Mouse (Mus musculus) right cerebral cortex, adult 2 months (tissue): ENCODE results near the gene Cd164l2.
A peak's percentile ranks its signal among the peaks of the same experiment; 100 is the strongest.

Source experiments
- DNase-seq, 2 experiments: peaks; one replicate each; pipeline ENCODE4 v3.0.0; 2021 to 2022; ENCODE audit warnings: low spot score in 2 of 2

Gene Cd164l2

DNA sequence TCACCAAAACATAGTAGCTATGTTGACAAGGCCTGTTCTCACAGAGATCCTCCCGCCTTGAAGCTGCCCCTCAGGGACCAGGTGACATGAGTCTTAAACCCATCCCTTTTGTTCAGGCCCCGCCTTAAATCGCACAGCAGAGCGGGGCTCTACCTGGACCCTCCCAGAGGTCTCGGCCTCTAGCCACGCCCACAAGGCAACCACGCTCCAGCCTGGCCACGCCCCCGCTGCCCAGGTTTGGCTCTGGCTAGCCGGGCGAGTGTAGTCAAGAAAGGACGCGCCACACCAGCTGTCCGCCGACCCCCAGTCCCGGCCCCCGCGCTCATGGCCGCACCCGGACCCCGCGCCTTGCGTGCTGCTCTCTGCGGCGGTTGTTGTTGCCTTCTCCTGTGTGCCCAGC lies 8.7 kb downstream of the Cd164l2 start:
- no peak for DNase-seq

DNA sequence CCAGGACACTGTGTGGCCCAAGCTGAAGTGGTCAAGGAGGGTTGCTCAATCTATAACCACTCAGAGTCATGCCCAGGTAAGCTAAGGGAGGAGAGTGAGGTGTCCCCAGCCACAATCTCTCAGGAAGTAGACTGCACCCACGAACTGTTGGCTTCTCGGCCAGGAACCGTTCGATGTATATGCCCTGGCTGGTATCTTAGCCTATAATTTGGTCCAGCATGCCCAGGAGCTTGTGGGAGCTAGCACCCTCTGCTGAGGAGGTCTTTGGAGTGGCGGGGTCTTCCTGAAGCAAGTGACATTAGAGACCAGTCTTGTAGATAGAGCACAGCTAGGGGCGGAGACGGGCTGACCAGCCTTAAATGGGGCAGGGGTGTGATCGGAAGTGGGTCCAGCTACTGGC lies 9.8 kb downstream of the Cd164l2 start:
- no peak for DNase-seq

DNA sequence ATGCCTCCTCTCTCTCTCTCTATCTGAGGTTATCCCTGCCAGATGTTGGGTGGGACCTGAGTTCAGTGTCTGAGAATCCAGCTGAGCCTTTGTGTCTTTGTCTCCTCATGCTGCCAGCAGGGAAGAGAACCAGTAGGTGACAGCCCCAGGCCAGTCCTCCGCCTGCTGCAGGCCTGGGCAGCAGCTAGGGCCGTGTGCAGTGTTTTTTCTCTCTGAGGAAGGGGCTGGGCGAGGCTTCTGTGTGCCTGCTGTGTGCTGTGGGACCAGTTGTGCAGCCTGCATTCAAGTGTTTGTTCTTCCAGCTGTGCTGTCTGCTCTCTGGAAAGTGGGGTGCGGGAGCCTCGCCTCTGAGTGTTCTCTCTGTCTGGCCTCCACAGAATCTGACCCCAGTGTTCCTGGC lies 11.9 kb downstream of the Cd164l2 start:
- DNase-seq: no peak

DNA sequence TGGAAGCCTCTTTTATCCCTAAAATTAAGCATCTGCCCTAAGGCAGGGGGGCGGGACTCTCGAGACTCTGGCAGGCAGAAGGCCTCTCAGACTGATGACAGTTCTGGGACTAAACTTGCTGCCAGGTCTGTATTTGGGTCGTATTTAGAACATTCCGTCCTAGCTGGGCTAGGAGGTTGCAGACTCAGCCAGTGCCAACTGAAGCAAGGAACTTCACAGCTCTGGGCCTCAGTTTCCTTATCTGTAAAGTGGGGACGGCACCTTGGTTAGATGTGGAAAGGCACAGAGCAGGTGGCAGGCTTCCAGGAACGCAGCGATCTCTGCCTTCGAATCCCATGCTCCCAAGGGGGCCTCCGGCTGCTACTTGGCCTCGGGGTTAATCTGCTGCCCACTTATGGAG lies 14.1 kb downstream of the Cd164l2 start:
- DNase-seq: no peak

DNA sequence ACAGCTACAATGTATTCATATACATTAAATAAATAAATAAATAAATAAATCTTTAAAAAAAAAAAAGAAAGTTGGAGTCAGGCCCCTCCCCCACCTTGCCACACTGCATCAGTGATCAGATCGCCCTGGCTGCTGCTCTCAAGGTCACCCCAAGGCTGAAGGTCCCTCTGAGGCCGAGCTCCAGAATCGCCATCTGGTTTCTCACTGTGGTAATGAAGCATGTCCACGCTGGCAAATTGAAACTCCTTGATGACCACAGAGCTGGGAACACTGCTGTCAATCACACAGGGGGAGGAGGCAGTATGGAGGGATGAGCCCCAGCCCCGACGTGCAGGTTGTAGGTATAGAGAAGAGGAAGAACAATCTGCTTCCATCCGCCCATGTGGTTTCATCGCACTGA lies 15.7 kb downstream of the Cd164l2 start:
- DNase-seq: no peak

DNA sequence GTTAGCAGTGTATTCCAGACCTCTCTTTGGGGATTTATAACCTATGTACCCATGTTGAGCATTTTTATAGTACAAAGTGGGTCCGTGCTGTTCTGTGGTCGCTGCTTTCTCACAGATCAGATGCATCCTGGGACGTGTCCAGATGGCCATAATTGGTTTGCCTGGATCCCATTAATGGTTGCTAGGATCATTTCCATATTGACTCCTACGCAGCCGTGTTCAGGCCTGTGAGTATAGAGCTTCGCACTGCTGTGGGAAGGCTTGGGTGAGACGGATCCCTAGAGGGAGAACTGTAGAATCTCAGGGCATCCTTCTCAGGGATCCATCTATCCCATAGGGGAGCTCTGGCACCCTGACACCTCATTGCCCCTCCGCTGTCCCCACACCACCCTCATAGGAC lies 17.7 kb downstream of the Cd164l2 start:
- no peak for DNase-seq

DNA sequence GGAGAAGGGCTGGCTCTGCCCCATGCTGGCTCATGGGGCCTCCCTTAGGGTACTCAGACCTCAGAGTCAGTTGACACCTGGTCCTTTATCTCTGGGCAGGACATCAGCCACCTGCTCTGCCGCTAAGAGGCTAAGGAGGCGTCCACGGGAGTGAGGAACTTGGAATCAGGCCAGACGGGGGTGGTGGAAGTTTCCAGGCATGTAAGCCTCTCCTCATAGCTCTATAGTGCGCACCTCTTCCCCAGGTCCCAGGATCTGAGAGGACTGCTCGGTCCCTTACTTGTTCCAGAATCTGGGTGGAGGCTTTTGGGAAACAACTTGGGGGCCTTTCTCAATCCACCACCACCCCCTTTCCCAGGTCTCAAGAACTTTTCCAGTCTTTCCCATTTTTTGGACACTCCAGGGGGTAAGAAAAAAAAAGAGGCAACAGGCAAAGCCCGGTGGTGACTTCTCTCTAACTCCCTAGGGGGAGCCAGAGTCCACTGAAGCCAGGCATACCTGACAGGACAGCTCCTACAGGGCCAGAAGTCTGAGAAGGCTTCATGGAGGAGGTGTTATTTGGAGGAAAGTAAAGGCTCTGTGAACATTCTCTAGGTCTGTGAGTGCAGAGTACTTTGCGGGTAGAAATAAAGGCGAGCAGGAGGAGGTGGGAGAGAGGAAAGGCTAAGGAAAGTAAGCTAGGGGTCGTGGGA lies 21.5 kb downstream of the Cd164l2 start:
- peak in 1 of 2 experiments; percentile 48 for DNase-seq

DNA sequence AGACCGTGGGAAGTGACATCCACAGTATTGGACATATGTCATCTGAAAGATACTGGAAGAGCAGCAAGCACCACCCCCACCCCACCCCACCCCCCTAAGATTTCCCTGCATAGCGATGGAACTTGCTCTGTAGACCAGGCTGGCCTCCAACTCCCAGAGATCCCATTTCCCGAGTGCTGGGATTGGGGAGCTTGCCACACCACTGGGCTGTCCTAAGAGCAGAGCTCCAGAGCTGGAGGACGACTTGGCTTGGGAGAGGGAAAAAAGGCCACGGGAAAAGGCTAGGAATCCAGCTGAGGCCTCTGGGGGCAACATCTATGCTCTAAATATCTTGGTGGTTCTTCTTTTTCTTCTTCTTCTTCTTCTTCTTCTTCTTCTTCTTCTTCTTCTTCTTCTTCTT lies 22.8 kb downstream of the Cd164l2 start:
- DNase-seq: no peak

DNA sequence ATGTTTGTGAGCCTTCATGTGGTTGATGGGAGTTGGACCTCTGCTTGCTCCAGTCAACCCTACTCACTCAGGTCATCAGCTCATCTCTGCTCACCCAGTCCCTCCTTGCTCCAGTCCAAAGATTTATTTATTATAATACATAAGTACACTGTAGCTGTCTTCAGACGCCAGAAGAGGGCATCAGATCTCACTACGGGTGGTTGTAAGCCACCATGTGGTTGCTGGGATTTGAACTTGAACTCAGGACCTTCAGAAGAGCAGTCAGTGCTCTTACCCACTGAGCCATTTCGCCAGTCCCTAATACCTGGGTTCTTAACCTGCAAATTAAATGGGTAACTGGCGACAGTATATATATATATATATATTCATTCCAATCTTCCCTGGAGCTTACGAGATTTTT lies 23.5 kb downstream of the Cd164l2 start:
- no peak for DNase-seq

DNA sequence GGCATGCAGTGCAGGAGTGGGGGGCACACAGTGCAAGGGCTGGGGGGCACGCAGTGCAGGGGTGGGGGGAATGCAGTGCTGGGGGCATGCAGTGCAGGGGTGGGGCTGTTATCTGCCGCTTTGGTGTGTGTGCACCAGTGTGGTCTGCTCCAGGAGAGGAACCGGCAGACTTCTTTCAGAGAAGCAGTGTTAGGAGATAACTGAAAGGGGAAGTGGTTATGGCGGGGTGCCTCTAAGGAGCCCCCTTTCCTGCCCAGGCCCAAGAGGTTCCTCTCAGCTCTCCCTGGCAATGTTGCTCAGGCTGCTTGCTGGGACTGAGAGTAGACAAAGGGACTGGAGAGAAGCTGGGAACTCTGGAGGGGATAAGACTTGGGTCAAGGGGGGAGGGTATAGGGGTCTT lies 26.0 kb downstream of the Cd164l2 start:
- no peak for DNase-seq

DNA sequence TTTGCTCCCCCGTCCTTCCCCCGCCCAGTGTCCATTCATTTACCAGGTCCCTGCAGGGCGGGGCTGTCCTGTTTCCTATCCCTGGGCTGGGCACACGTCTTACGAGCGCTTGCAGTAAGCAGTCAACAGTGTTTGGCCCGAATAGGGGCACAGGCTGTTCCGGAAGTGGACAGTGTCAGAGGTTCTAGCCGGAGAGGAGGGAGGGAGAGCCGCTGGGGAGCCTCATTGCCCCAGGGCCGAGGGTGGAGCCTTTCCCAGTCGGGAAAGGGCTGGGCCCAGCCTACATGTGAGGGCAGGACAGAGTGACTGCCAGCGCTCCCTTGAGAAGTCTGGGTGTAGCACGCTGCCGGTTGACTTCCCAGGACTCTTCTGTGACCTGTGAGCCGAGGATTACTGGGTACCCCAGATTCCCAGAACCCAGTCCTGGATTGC lies 28.6 kb downstream of the Cd164l2 start, which contains the start of gene Map3k6:
TSS of gene Map3k6 (plus strand) at position 329 of the 432 bp plus-strand sequence.
- DNase-seq: no peak

DNA sequence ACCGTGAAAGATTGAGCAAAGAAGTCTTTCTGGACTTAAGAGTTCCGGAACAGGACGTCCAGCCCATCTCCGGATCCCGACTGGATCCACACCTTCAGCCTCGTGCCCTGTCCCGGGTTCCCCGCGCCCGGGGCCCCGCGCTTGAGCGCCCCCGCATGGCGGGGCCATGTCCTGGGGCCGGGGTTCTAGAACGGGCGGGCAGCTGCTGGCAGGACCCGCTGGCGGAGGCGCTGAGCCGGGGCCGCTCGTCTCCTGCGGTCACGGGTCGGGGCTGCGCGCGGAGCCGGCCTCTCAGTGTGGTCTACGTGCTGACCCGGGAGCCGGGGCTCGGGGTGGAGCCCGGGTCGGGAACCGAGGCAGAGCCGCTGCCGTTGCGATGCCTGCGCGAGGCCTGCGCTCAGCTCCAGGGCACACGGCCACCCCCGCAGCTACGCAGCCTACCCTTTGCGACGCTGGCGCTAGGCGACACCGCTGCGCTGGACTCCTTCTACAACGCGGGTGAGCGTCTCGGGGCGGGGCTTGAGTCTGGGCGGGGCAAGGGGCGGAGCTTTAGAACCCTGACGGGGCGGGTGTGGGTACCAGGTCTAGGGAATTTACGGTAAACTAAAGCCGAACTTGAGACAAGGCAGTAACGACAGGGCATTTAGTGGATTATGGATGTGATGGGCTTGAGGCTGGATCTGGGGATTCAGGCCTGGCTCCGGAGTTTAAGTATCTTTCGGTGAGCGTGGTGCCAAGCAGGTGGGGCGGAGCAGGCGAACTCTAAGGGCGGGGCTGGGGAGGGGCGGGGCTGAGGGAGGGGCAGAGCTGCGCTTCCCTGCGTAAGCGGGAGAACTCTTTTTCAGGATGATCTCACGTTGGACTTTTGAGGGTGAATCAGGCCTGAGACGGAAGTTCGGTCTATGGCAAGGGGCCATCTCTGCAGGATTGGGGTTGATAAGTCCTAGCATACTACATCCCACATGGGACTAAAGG lies 29.3 kb downstream of the Cd164l2 start:
- DNase-seq: peak; percentile 83 to 88

DNA sequence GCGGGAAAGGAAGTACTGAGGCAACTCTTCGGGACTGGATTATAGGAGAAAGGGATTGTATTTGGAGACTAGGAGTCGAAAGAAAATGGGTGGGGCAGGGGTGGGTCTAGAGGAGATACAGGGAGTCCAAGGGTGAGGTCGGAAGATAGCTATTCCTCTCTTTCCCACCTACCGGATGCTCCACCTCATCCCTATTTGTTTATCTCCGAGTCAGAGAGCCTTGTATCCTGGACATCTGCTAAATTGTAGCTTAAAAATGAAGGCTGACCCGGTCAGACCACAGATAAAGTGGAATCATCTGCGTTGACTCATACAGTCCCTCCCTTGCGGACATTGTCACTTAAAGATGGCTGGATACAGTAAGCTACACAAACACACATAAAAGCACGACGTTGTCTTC lies 30.0 kb downstream of the Cd164l2 start:
- no peak for DNase-seq

DNA sequence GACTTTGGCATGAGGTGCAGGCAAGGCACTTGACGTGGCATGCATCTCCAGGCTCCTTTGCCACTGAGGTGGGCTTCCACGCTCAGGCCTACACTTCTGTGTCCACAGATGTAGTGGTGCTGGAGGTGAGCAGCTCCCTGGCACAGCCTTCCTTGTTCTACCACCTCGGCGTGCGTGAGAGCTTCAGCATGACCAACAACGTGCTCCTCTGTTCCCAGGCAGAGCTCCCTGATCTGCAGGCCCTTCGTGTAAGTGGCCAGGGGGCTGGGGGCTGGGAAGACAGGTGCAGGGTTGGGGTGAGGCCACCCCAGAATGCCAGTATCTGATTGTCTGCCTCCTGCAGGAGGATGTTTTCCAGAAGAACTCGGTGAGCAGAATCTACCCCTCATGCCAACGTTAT lies 30.8 kb downstream of the Cd164l2 start:
- DNase-seq: no peak

DNA sequence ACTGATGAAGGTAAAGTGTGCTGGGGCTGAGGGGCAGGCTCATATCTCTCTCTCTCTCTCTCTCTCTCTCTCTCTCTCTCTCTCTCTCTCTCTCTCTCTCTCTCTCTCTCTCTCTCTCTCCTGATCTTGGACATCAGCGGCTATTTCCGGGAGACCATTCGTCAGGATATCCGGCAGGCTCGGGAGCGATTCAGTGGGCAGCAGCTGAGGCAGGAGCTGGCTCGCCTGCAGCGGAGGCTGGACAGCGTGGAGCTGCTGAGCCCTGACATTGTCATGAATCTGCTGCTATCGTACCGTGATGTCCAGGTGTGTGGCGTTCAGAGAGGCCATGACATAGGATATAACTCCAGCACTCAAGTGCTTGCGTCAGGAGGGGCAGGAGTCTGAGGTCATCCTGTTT lies 31.6 kb downstream of the Cd164l2 start:
- DNase-seq: no peak

DNA sequence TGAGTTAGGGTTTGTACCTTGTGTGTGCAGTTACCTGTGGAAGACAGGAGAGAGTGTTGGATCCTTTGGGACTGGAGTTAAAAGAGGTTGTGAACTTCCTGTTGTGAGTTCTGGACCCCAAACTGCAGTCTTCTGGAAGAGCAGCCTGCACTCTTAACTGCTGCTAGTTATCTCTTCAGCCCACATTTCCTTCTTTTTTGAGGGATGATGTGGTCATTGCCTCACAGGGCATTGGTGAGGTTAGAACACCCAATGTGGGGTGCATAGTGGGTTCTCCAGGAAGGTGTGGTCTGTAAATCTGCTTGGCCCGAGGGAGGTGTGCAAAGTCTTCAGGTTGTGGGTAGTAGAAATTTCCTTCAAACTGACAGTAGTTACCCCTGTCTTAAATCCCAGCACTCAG lies 32.4 kb downstream of the Cd164l2 start:
- DNase-seq: no peak

DNA sequence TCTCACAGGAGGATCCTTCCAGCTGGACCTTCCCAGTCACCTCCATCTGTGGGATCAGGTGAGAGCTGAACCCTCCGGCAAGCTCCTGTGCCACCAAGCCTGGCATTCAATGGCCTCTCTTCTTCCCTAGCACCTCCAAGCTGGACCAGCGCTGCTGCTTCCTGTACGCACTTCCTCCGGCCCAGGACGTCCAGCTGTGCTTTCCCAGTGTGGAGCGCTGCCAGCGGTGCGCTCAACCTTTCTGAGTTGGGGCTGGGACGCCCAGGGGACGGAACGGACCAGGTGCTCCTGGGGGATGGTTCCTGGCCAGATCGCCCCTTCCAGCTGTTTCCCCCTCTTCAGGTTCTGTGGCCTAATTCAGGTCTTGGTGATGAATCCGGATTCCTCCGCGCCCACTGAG lies 35.1 kb downstream of the Cd164l2 start:
- no peak for DNase-seq

DNA sequence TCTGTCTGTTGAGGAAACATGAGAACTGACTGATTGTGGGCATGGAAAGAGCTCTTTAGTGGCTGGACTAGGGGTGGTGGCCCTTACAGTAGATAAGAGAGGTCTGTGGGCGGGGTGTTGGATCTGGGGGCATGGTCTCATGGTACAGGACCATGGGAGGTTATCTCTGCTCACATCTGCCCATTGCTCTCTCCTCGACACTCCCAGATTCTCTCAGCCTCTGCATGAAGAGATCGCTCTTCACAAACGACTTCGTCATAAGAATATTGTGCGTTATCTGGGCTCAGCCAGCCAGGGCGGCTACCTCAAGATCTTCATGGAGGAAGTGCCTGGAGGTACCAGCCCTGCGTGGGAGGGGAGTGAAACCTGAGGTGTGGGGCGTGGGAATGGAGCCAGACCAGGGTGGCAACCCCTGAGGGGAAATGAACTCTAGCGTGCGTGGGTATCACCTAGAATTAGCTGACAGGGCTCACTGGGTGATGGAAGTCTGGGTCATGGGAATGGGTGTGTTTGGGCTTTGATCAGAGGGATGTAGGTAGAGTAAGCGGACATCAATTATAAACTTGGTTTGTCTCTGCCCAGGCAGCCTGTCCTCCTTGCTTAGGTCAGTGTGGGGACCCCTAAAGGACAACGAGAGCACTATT lies 36.0 kb downstream of the Cd164l2 start:
- DNase-seq: no peak

DNA sequence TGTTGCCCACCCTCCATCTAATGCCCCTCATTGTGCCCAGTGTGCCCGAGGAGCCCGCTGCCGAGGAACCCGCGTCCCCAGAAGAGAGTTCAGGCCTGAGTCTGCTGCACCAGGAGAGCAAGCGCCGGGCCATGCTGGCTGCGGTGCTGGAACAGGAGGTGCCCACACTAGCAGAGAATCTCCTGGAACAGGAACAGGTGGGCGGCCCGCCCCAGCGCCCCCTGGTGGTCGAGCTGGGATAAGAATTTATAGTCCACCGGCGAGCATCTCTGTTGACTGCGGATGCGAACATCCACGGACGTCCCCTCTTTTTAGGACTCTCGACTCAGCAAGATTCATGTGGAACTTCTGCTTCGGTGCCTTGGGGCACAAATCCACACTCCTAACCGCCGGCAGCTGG lies 38.7 kb downstream of the Cd164l2 start:
- DNase-seq: peak; percentile 83 to 88

DNA sequence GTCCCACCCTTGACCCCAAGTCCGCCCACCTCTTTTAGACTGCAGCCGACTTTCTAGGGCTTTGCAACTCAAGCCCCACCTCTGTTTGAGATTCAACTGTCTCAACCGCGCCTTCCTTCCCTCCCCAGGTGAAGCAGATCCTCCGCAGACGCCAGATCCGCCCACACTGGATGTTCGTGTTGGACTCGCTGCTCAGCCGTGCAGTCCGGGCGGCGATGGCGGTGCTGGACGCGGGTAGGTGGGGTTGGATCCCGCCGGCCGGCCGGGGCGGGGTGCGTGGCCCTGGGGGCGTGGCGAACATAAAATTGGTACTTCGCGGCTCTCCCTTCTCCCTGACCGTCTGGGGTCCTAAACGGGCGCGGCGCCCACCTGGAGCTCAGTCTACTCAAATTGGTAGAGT lies 39.3 kb downstream of the Cd164l2 start:
- DNase-seq: peak in 1 of 2 experiments; percentile 38

DNA sequence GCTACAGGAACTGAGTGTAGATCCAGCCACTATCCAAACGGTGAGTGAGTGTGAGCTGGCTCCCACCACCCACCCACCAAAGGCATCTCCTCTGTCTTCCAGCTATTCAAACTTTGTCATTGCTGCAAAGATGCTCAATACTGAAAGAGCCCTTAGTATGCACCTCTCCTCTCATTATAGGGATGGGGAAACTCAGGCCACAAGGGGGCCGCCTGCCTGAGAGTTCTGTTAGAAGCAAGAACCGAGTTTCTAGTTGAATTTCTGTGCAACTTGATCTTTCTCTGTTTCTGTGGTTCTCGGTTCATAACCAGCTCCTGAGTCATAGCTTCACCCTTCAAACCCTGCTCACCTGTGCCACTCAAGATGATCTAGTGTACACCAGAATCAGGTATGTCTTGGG lies 40.2 kb downstream of the Cd164l2 start:
- no peak for DNase-seq

DNA sequence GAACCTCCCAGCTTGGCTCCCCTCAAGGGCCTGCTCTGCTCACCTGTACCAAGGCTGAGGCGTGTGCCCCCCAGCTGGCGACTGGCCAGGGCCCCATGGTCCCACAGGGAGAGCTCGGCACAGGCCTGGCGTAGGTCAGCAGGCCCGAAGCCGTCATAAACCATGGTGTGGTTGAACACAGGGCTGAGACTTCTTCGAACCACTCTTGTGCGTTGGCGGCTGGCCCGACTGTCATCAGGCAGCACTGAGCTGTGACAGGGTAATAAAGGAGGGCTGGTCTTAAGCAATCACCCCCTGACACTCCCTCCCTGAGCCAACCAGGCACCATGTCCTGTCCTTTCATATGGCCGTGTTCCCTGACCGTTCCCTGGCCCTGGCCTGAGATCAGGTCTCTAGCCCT lies 41.5 kb downstream of the Cd164l2 start:
- DNase-seq: no peak
